Mouse (Mus musculus): ENCODE measurements around the gene Sox13.
A peak's percentile ranks its signal among the peaks of the same experiment; 100 is the strongest.
"Not testable (repeated sequence)": the region's sequence is repeated elsewhere in the genome, so short reads cannot be mapped to it uniquely, and the experiment has no call there.

Sox13 gene

GRCm38 (mm10) chr1:133366951-133367605 lies 57.1 kb downstream of the Sox13 start:
- DNase-seq: no peak

GRCm38 (mm10) chr1:133364890-133365289 lies 59.3 kb downstream of the Sox13 start:
- DNase-seq: no peak

GRCm38 (mm10) chr1:133364022-133364630 lies 60.1 kb downstream of the Sox13 start:
- no peak for DNase-seq

- DNase-seq: peak; percentile 29 to 46
Observed at GRCm38 (mm10) chr1:133363276-133364021, 60.7 kb downstream of the Sox13 start, which contains the start of gene Etnk2. TSS of gene Etnk2 (plus strand) at chr1:133363572.

GRCm38 (mm10) chr1:133362103-133362502 lies 62.1 kb downstream of the Sox13 start:
- DNase-seq: no peak

GRCm38 (mm10) chr1:133361006-133361405 lies 63.2 kb downstream of the Sox13 start:
- DNase-seq: no peak

- DNase-seq: no peak
Observed at GRCm38 (mm10) chr1:133356330-133356729, 67.8 kb downstream of the Sox13 start.

- no peak for DNase-seq
Observed at GRCm38 (mm10) chr1:133355912-133356311, 68.3 kb downstream of the Sox13 start.

- DNase-seq: no peak
Observed at GRCm38 (mm10) chr1:133355469-133355868, 68.7 kb downstream of the Sox13 start.

GRCm38 (mm10) chr1:133353371-133353809 lies 70.8 kb downstream of the Sox13 start:
- peak; percentile 77 to 81 for DNase-seq

- DNase-seq: no peak
Observed at GRCm38 (mm10) chr1:133351762-133352161, 72.4 kb downstream of the Sox13 start.

- DNase-seq: no peak
Observed at GRCm38 (mm10) chr1:133350210-133350609, 74.0 kb downstream of the Sox13 start, which contains the start of gene Ren1. TSS of gene Ren1 (plus strand) at chr1:133350510.

- no peak for DNase-seq
Observed at GRCm38 (mm10) chr1:133347693-133348520, 76.3 kb downstream of the Sox13 start.

- DNase-seq: no peak
Observed at GRCm38 (mm10) chr1:133347226-133347625, 77.0 kb downstream of the Sox13 start.

- DNase-seq: no peak
Observed at GRCm38 (mm10) chr1:133346531-133346930, 77.6 kb downstream of the Sox13 start.

- no peak for DNase-seq
Observed at GRCm38 (mm10) chr1:133344357-133344756, 79.8 kb downstream of the Sox13 start.

- DNase-seq: not testable (repeated sequence)
Observed at GRCm38 (mm10) chr1:133340403-133340802, 83.8 kb downstream of the Sox13 start.

- DNase-seq: no peak
Observed at GRCm38 (mm10) chr1:133333937-133334336, 90.2 kb downstream of the Sox13 start.

- DNase-seq: no peak
Observed at GRCm38 (mm10) chr1:133332656-133333430, 91.3 kb downstream of the Sox13 start.
